Mouse (Mus musculus): ENCODE measurements around the gene Tmf1. TPM values are rescaled to one million over a fixed set of nuclear protein-coding genes. Genes with fewer than 3 reads are reported as not detected.

Gene Tmf1
- polyA plus RNA-seq, 1 experiment from 2014 or later: 24.2 TPM

DNA sequence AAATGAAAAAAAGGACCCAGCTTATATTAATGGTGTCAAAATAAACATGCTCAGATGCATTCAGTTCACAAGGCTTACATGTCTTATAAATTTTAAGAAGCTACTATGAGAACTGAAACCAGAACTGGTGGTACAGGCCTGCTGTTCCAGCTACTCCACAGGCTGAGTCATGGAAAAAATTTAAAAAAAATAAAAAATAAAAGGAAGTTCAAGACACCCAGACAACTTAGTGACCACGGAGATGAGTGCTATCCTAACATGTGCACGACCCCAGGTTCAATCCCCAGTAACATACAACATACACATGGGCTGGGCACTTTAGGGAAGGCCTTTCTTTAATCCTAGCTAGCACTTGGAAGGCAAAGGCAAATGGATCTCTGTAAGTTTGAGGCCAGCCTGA, 29.2 kb downstream of the Tmf1 start:
- H3K27ac ChIP-seq (ENCODE audit: low read length): no peak overlapping the region
- H3K4me1 ChIP-seq (ENCODE audit: control insufficient read depth, insufficient read depth, low read length): peaks cover 13% of the 10 kb centered on the region
- peaks cover 4% of the 10 kb centered on the region; the same call in 1 of the 2 replicates for H3K36me3 ChIP-seq (ENCODE audit: control insufficient read depth, insufficient read depth)
- ATAC-seq (replicated peaks; ENCODE audit: extremely low read depth, insufficient read depth, low FRiP score): no peak
- H3K27me3 ChIP-seq (ENCODE audit: control insufficient read depth, insufficient read depth, low read length): no peaks in the 10 kb centered on the region
- no peak overlapping the region for H3K4me2 ChIP-seq (ENCODE audit: low read depth, low read length)
- no peak overlapping the region for H3K9ac ChIP-seq (ENCODE audit: low read length)
- no peak overlapping the region for H3K4me3 ChIP-seq (ENCODE audit: low read length)
- whole genome bisulfite sequencing: 74% methylated on average over 2 of the region's 2 CpGs
- no peaks in the 10 kb centered on the region for H3K9me3 ChIP-seq (replicated peaks; ENCODE audit: control insufficient read depth, low read length)

DNA sequence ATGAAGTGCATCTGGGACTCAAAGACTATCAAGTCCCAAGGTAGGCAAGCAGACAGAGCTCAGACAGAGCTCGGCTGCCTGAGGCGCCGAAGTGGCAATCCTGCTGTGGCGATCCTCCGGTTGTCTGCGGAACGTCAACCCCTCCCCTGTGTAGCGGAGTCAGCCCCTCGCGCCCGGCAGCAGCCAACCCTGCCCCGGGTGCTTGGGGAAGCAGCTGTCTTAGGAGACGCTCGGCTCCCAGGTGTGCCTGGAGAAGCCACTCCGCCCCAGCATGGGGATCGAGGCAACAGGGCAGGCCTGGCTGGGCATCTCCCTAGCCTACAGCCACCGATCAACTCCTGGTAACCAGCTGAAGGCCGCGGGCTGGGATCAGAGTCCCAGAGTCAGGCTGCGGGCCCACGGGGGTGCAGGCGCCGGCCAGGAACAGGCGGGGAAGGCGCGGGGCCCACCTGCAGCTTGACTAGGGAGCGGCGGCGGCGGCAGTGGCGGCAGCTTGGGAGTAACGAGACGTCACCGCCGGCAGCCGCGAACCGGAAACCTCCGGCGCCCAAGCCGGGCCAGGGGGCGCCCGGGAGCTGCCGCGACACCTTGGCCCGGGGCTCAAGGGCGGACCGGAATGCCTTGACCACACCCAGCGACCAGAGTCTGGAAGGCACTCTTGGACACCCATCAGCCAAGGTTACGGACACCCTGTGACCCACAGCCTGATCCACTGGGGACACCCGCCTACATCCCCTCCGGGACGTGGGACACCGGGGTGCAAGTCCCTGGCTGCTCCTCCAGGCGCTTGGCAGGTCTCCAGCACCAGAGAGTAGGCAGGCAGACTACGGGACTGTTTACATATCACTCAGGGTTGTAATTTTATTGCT, 30.3 kb downstream of the Tmf1 start, which contains the start of gene Eogt:
Gene Eogt, minus strand, starts transcription at position 800 of the 869 bp plus-strand sequence.
- 1% methylated on average over 52 of the region's 56 CpGs for WGBS
- H3K36me3 ChIP-seq (ENCODE audit: control insufficient read depth, insufficient read depth): peaks cover 7% of the 10 kb centered on the region
- ATAC-seq (replicated peaks; ENCODE audit: extremely low read depth, insufficient read depth, low FRiP score): peak; percentile 73

DNA sequence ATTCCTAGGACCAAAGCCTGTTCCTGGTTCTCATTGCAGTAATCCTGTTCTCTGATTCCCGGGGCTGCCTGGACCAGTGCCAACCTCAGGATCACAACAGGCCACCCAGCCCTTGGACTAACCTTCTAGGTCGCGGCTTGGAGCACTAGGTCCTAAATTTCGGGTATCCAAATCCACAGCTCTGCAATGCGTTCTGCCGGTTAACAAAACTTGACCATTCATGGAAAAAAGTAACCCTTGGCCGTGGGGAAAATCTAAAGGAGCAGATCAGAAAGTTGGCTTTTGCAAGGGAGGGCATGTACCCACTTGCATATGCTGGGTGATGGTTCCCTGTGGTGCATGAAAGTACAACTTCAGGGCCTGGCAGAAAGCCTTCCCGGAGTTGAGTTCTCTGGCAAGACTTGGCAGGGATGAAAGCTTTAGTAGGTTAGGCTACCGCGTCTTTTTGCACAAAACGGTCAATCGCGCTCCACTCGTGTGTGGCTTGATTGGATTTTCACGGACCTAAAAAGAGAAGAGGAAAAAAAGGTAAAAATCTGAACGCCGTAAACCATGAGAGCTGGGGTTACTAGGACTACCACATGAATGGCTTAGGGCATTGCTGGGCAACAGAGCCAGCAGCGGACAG, 31.1 kb downstream of the Tmf1 start:
- Histone ChIP-seq H3K27me3 (ENCODE audit: control insufficient read depth, insufficient read depth, low read length) (no peaks in the 10 kb centered on the region), H3K9me3 (replicated peaks; ENCODE audit: control insufficient read depth, low read length) (no peaks in the 10 kb centered on the region), H3K27ac (ENCODE audit: low read length) (peak overlapping the region; percentile 82), H3K4me1 (ENCODE audit: control insufficient read depth, insufficient read depth, low read length) (peaks cover 13% of the 10 kb centered on the region), H3K4me3 (ENCODE audit: low read length) (peak overlapping the region; percentile 78), H3K4me2 (ENCODE audit: low read depth, low read length) (peak overlapping the region; percentile 87), H3K9ac (ENCODE audit: low read length) (peak overlapping the region; percentile 86), H3K36me3 (ENCODE audit: control insufficient read depth, insufficient read depth) (peaks cover 8% of the 10 kb centered on the region)
- no peak for ATAC-seq (replicated peaks; ENCODE audit: extremely low read depth, insufficient read depth, low FRiP score)
- 9% methylated on average over 18 of the region's 18 CpGs for WGBS

More for the DNA sequence above, 30.3 kb downstream of the Tmf1 start, which contains the start of gene Eogt:
- peak within 1 kb of the TSS; percentile 82 for H3K27ac ChIP-seq (ENCODE audit: low read length)
- peaks cover 13% of the 10 kb centered on the region for H3K4me1 ChIP-seq (ENCODE audit: control insufficient read depth, insufficient read depth, low read length)
- peak within 1 kb of the TSS; percentile 78 for H3K4me3 ChIP-seq (ENCODE audit: low read length)
- H3K9me3 ChIP-seq (replicated peaks; ENCODE audit: control insufficient read depth, low read length): no peaks in the 10 kb centered on the region
- H3K4me2 ChIP-seq (ENCODE audit: low read depth, low read length): peak within 1 kb of the TSS; percentile 87
- no peaks in the 10 kb centered on the region for H3K27me3 ChIP-seq (ENCODE audit: control insufficient read depth, insufficient read depth, low read length)
- H3K9ac ChIP-seq (ENCODE audit: low read length): peak within 1 kb of the TSS; percentile 86

DNA sequence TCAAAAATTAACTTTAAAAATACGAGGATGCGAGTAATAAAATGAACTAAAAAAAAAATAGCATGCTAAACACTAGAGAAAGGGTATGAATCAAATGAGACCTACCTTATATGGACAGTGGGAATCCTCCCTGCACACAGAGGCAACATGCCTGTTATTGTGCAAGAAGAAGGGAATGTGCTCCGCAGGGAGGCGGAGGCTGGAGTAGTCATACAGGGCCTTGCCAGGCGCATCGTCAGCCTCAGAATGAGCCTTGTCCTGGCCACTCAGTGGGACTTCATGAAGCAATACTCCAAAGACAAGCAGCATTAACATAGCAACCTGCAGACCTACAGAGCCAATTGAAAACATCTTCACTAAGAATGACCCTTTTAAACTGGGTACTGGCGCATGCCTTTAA, 33.8 kb downstream of the Tmf1 start:
- Histone ChIP-seq H3K9me3 (replicated peaks; ENCODE audit: control insufficient read depth, low read length) (no peaks in the 10 kb centered on the region), H3K27ac (ENCODE audit: low read length) (no peak overlapping the region), H3K9ac (ENCODE audit: low read length) (no peak overlapping the region), H3K36me3 (ENCODE audit: control insufficient read depth, insufficient read depth) (peaks cover 20% of the 10 kb centered on the region), H3K27me3 (ENCODE audit: control insufficient read depth, insufficient read depth, low read length) (no peaks in the 10 kb centered on the region), H3K4me2 (ENCODE audit: low read depth, low read length) (no peak overlapping the region), H3K4me1 (ENCODE audit: control insufficient read depth, insufficient read depth, low read length) (peaks cover 13% of the 10 kb centered on the region), H3K4me3 (ENCODE audit: low read length) (no peak overlapping the region)
- no peak for ATAC-seq (replicated peaks; ENCODE audit: extremely low read depth, insufficient read depth, low FRiP score)
- WGBS: 90% methylated on average over 7 of the region's 7 CpGs

DNA sequence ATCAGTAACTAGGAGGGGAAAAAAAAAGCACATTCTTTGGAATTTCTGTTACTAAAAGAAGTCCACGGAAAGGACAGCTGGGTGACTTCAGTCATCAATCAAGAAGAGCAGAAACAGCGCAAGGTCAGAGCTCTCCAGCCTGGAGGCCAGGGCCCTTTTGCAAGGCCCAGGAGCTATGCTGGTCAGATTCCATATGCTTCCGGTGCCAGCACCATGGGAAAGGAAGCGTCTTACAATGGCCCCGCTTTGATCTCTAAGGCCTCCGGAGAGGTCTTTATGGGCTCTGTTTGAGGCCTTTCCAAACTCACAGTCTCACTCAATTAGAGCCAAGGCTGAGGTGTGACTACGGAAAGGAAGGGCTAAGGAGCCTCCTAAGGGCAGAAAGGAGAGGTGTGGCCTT, 34.6 kb downstream of the Tmf1 start:
- WGBS: 50% methylated on average over 7 of the region's 7 CpGs
- no peak for ATAC-seq (replicated peaks; ENCODE audit: extremely low read depth, insufficient read depth, low FRiP score)

DNA sequence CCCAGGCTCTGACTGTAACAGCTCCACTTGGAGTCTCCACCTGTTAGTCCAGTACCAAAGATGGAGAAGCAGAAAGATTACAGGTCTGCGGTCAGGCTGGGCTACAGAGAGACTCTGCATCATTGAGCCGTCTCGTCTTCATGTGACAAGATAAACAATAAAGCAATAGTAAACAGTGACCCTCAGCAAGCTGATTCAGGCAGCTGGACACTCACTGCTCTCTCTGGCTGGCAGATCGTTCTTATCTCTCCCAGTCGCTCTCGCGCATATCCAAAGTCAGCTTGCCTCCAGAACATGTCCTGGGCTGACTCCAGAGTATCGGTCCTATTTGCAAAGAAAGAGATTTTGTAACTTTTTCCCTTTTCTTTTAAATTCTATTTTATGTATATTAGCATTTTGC, 36.3 kb downstream of the Tmf1 start:
- H3K36me3 ChIP-seq (ENCODE audit: control insufficient read depth, insufficient read depth): peaks cover 33% of the 10 kb centered on the region
- H3K4me3 ChIP-seq (ENCODE audit: low read length): no peak overlapping the region
- H3K4me2 ChIP-seq (ENCODE audit: low read depth, low read length): no peak overlapping the region

More for the DNA sequence above, 34.6 kb downstream of the Tmf1 start:
- H3K9me3 ChIP-seq (replicated peaks; ENCODE audit: control insufficient read depth, low read length): 0 out of 2 replicates have a peak, but pooled peaks cover 3% of the 10 kb centered on the region
- H3K4me2 ChIP-seq (ENCODE audit: low read depth, low read length): no peak overlapping the region
- peaks cover 28% of the 10 kb centered on the region for H3K36me3 ChIP-seq (ENCODE audit: control insufficient read depth, insufficient read depth)
- 0 out of 2 replicates have a peak overlapping the region, but pooled peaks have one; percentile 1 for H3K27ac ChIP-seq (ENCODE audit: low read length)
- H3K27me3 ChIP-seq (ENCODE audit: control insufficient read depth, insufficient read depth, low read length): no peaks in the 10 kb centered on the region
- H3K4me1 ChIP-seq (ENCODE audit: control insufficient read depth, insufficient read depth, low read length): peaks cover 13% of the 10 kb centered on the region
- no peak overlapping the region for H3K4me3 ChIP-seq (ENCODE audit: low read length)
- no peak overlapping the region for H3K9ac ChIP-seq (ENCODE audit: low read length)

DNA sequence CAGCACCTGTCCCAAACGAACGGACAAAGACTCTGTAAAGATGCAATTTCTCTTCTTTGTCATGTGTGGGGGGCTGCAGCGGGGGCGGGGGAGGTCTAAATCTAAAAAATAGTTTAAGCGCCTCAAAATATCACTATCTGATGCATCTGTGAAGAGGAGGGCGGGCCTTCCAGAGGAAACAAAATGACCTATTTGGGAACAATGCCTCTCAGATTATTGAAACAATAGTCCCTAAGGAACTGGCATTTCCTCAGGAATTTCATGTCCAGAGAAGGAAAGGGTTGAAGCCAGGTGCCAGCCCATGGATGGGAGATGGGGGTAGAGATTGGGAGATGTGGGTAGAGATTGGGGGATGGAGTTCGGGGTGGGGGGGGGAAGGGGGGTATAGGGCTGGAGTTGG, 37.1 kb downstream of the Tmf1 start:
- 0 out of 2 replicates have a peak, but pooled peaks cover 3% of the 10 kb centered on the region for H3K9me3 ChIP-seq (replicated peaks; ENCODE audit: control insufficient read depth, low read length)
- WGBS: 70% methylated on average over 7 of the region's 7 CpGs
- no peak overlapping the region for H3K27ac ChIP-seq (ENCODE audit: low read length)
- H3K27me3 ChIP-seq (ENCODE audit: control insufficient read depth, insufficient read depth, low read length): no peaks in the 10 kb centered on the region
- H3K4me2 ChIP-seq (ENCODE audit: low read depth, low read length): no peak overlapping the region
- no peak overlapping the region for H3K4me3 ChIP-seq (ENCODE audit: low read length)
- H3K36me3 ChIP-seq (ENCODE audit: control insufficient read depth, insufficient read depth): peaks cover 33% of the 10 kb centered on the region
- no peak for ATAC-seq (replicated peaks; ENCODE audit: extremely low read depth, insufficient read depth, low FRiP score)
- H3K4me1 ChIP-seq (ENCODE audit: control insufficient read depth, insufficient read depth, low read length): peaks cover 4% of the 10 kb centered on the region; the same call in 1 of the 2 replicates
- no peak overlapping the region for H3K9ac ChIP-seq (ENCODE audit: low read length)

More for the DNA sequence above, 36.3 kb downstream of the Tmf1 start:
- H3K27me3 ChIP-seq (ENCODE audit: control insufficient read depth, insufficient read depth, low read length): no peaks in the 10 kb centered on the region
- H3K27ac ChIP-seq (ENCODE audit: low read length): no peak overlapping the region
- 0 out of 2 replicates have a peak, but pooled peaks cover 3% of the 10 kb centered on the region for H3K9me3 ChIP-seq (replicated peaks; ENCODE audit: control insufficient read depth, low read length)
- ATAC-seq (replicated peaks; ENCODE audit: extremely low read depth, insufficient read depth, low FRiP score): no peak
- WGBS: 43% methylated on average over 8 of the region's 8 CpGs
- H3K9ac ChIP-seq (ENCODE audit: low read length): no peak overlapping the region
- H3K4me1 ChIP-seq (ENCODE audit: control insufficient read depth, insufficient read depth, low read length): peaks cover 9% of the 10 kb centered on the region; the same call in 1 of the 2 replicates

DNA sequence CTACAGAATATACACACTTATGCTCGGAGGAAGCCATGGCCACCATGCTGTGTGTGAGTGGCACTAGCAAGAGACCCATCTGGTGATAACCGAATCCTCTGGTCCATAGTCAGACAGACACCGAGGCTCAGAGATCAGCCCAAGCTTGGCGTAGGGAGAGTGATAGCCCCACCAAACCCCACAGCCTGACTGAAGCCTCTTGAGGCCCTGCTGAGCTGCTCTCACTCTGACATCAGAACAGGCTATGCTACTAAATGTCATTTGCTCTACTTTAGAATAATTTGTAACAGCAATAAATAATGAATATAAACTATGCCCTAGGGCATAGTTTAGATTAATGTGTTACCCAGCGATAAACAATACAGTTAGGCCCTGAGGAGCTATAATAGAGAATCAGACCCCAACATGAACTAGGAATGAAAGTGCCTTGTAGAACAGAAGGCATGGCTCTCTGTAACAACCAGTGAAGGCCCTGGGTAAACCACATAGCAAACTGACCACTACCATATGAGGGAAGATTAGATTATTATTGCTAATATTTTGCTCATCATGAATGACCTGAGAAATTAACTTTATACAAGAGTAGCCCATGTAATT, 46.1 kb downstream of the Tmf1 start:
- ATAC-seq (replicated peaks; ENCODE audit: extremely low read depth, insufficient read depth, low FRiP score): no peak
- Histone ChIP-seq H3K27ac (ENCODE audit: low read length) (no peak overlapping the region), H3K4me1 (ENCODE audit: control insufficient read depth, insufficient read depth, low read length) (no peaks in the 10 kb centered on the region), H3K4me3 (ENCODE audit: low read length) (no peak overlapping the region), H3K9me3 (replicated peaks; ENCODE audit: control insufficient read depth, low read length) (no peaks in the 10 kb centered on the region), H3K36me3 (ENCODE audit: control insufficient read depth, insufficient read depth) (peaks cover 41% of the 10 kb centered on the region), H3K27me3 (ENCODE audit: control insufficient read depth, insufficient read depth, low read length) (no peaks in the 10 kb centered on the region), H3K9ac (ENCODE audit: low read length) (no peak overlapping the region), H3K4me2 (ENCODE audit: low read depth, low read length) (no peak overlapping the region)
- 91% methylated on average over 5 of the region's 5 CpGs for WGBS
